Mouse (Mus musculus) ovary, adult 2 months (tissue): ENCODE results near the gene Tmie. TPM values are rescaled to one million over a fixed set of nuclear protein-coding genes. Genes with fewer than 3 reads are reported as not detected.

Source experiments
- polyA plus RNA-seq: library from polyadenylated mRNA; depleted of rRNA; stranded (reverse); fragments of >200 nt; gene quantifications from 2 replicates; pipeline ENCODE4 v1.2.3, GENCODE M21; 2012; rRNA removed

The Tmie gene
- polyA plus RNA-seq = 5.2 and 7.4 TPM in 2 replicates

GRCm38 (mm10) chr9:110879998-110880561, at the start of gene Tmie:
Tmie (minus strand) TSS chr9:110880113.

GRCm38 (mm10) chr9:110916786-110917185, 36.9 kb upstream of the Tmie start, which contains the start of gene Fam240a:
Fam240a (minus strand) TSS chr9:110916861.

GRCm38 (mm10) chr9:110879191-110879920, 557 bp downstream of the Tmie start, which contains the start of gene Als2cl:
Als2cl (plus strand) TSS chr9:110879870.

GRCm38 (mm10) chr9:110857781-110858472, 22.0 kb downstream of the Tmie start, which contains the start of gene Prss50:
Prss50 (plus strand) TSS chr9:110857967.

GRCm38 (mm10) chr9:110844206-110844605, 35.7 kb downstream of the Tmie start, which contains the start of gene Prss46:
Prss46 (plus strand) TSS chr9:110844506.

GRCm38 (mm10) chr9:110834411-110834810, 45.5 kb downstream of the Tmie start, which contains the start of gene Prss45:
Prss45 (plus strand) TSS chr9:110834588.

GRCm38 (mm10) chr9:110826390-110826789, 53.5 kb downstream of the Tmie start, which contains the start of gene Prss43:
Prss43 (plus strand) TSS chr9:110826690.

Other genes with a start within 250 kb of the Tmie start
- 31.1 and 34.4 TPM in 2 replicates for gene Nbeal2, start 226.0 kb downstream of the Tmie start, polyA plus RNA-seq
- 76.4 and 111 TPM in 2 replicates for gene Ccdc12, start 223.6 kb downstream of the Tmie start, polyA plus RNA-seq
- gene Myl3, start 138.3 kb downstream of the Tmie start, polyA plus RNA-seq = 0.15 and 0.35 TPM in 2 replicates
- gene Pth1r, start 133.0 kb downstream of the Tmie start, polyA plus RNA-seq = 59.6 and 72.7 TPM in 2 replicates
- not detected in 2 replicates for gene Prss42, start 81.9 kb downstream of the Tmie start, polyA plus RNA-seq
- 0.29 and 0.37 TPM in 2 replicates for gene Prss44, start 66.1 kb downstream of the Tmie start, polyA plus RNA-seq
- gene Prss43, start 53.4 kb downstream of the Tmie start, polyA plus RNA-seq = not detected in 2 replicates
- not detected in 2 replicates for gene Prss45, start 45.5 kb downstream of the Tmie start, polyA plus RNA-seq
- gene Prss46, start 35.6 kb downstream of the Tmie start, polyA plus RNA-seq = 0.15 and 0.17 TPM in 2 replicates
- 0.09 and 0.17 TPM in 2 replicates for gene Prss50, start 22.1 kb downstream of the Tmie start, polyA plus RNA-seq
- 42.5 and 54.8 TPM in 2 replicates for gene Als2cl, start 243 bp downstream of the Tmie start, polyA plus RNA-seq
- not detected in 2 replicates for gene Fam240a, start 36.7 kb upstream of the Tmie start, polyA plus RNA-seq
- gene Tdgf1, start 66.0 kb upstream of the Tmie start, polyA plus RNA-seq = 1.5 and 2.2 TPM in 2 replicates
- 2.1 and 2.5 TPM in 2 replicates for gene Lrrc2, start 71.4 kb upstream of the Tmie start, polyA plus RNA-seq
- 0.18 and 1.2 TPM in 2 replicates for gene Rtp3, start 110.5 kb upstream of the Tmie start, polyA plus RNA-seq
- 68.5 and 123 TPM in 2 replicates for gene Ltf, start 139.2 kb upstream of the Tmie start, polyA plus RNA-seq
- 5.9 and 8.1 TPM in 2 replicates for gene Ccrl2, start 177.4 kb upstream of the Tmie start, polyA plus RNA-seq
- gene Lrrfip2, start 237.5 kb upstream of the Tmie start, polyA plus RNA-seq = 12.1 and 17.7 TPM in 2 replicates